Comparison of ENCODE assay signal across 8 mouse cellular contexts in the genomic region with DNA sequence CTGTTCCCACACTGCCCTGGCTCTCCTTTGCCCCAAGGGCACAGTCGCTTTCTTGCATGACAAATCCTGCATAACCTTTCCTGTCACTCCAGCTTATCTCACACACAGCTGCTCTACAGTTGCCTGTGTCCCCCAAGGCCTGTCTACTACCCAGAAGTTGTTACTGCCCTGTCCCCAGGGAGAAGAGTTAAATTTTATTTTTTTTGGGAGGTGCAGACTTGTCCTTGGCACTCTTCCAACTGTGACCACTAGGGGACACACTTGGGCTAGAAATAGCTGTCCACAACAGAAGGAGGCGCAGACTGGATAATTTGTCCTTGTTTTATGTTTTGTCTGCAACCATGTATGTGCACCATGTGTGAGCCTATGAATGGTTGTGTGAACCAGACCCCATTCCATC. TPM values are rescaled to one million over a fixed set of nuclear protein-coding genes. Genes with fewer than 3 reads are reported as not detected.
DNase-seq lines count a peak whose midpoint lies in the region; ATAC-seq lines count a peak whose summit lies in the region.

No protein-coding gene starts in this region.

- no peak overlapping the region for H3K4me3 ChIP-seq in liver, embryonic 12.5 days
- no peak overlapping the region for H3K4me3 ChIP-seq in neural tube, embryonic 11.5 days (ENCODE audit: low read depth, low read length)

- no peaks in the 10 kb centered on the region for H3K9me3 ChIP-seq in liver, embryonic 12.5 days (replicated peaks)
- no peaks in the 10 kb centered on the region for H3K9me3 ChIP-seq in neural tube, embryonic 11.5 days (ENCODE audit: control insufficient read depth, low read length)

- no peak overlapping the region for H3K27ac ChIP-seq in liver, embryonic 12.5 days
- H3K27ac ChIP-seq in neural tube, embryonic 11.5 days (ENCODE audit: low read depth, low read length): no peak overlapping the region

- no peaks in the 10 kb centered on the region for H3K27me3 ChIP-seq in liver, embryonic 12.5 days (replicated peaks)
- no peaks in the 10 kb centered on the region for H3K27me3 ChIP-seq in neural tube, embryonic 11.5 days (ENCODE audit: control insufficient read depth, insufficient read depth, low read length)

- no peak overlapping the region for H3K4me2 ChIP-seq in liver, embryonic 12.5 days
- no peak overlapping the region for H3K4me2 ChIP-seq in neural tube, embryonic 11.5 days (ENCODE audit: low read depth)

- no peaks in the 10 kb centered on the region for H3K4me1 ChIP-seq in liver, embryonic 12.5 days
- H3K4me1 ChIP-seq in neural tube, embryonic 11.5 days (ENCODE audit: control insufficient read depth, insufficient read depth, low read length): no peaks in the 10 kb centered on the region

- ATAC-seq in liver, embryonic 12.5 days: 0 out of 2 replicates have a peak, but pooled peaks have one; percentile 42
- no peak for ATAC-seq in neural tube, embryonic 11.5 days (ENCODE audit: insufficient read depth, low FRiP score, low TSS enrichment)

- 29% methylated on average over 2 of the region's 2 CpGs for WGBS in liver, embryonic 12.5 days (ENCODE audit: insufficient replicate concordance)
- WGBS in neural tube, embryonic 11.5 days: 38% methylated on average over 2 of the region's 2 CpGs

- H3K36me3 ChIP-seq in liver, embryonic 12.5 days: peaks cover 8% of the 10 kb centered on the region; the same call in 1 of the 2 replicates
- 0 out of 2 replicates have a peak, but pooled peaks cover under 1% of the 10 kb centered on the region for H3K36me3 ChIP-seq in neural tube, embryonic 11.5 days (ENCODE audit: control insufficient read depth, insufficient read depth, low read length)

- DNase-seq in urinary bladder, postnatal 36 days (ENCODE audit: low spot score in 2 of 2): peak; percentile 26 to 43
- DNase-seq in urinary bladder, adult 2 months (ENCODE audit: low spot score): no peak
- DNase-seq in c-Kit-positive CD71-negative TER-119-negative erythroid progenitor cells, embryonic 14.5 days (ENCODE audit: low read depth): peak; percentile 72
- peak; percentile 72 for DNase-seq in forelimb bud, embryonic 11.5 days (ENCODE audit: low read depth, low spot score)
- DNase-seq in hindlimb bud, embryonic 11.5 days (ENCODE audit: extremely low spot score, low read depth, low spot score): peak; percentile 46
- DNase-seq in neural tube, embryonic 11.5 days (ENCODE audit: low spot score): peak; percentile 67
- peak; percentile 88 for DNase-seq in thymus, postnatal 4 days

- H3K9ac ChIP-seq in liver, embryonic 12.5 days: no peak overlapping the region
- H3K9ac ChIP-seq in neural tube, embryonic 11.5 days (ENCODE audit: low read length): no peak overlapping the region

RNA-seq across cellular contexts. Expression of gene Ap1m1, which starts 21.2 kb away (rescaled TPM):
- 75.1 TPM in 2 replicates for polyA plus RNA-seq in urinary bladder, adult 2 months (2012; rRNA removed)
- 80.9 and 85.0 TPM in 2 replicates for polyA plus RNA-seq in liver, embryonic 12.5 days (2016; fragmentation: Nextera tagmentation; extraction: Ambion mirVana)
- 178 and 184 TPM in 2 replicates for polyA plus RNA-seq in neural tube, embryonic 11.5 days (2014; fragmentation: Nextera tagmentation; extraction: Ambion mirVana)

RNA-seq across cellular contexts. Expression of gene Fam32a, which starts 41.5 kb away (rescaled TPM):
- 70.7 and 77.4 TPM in 2 replicates for polyA plus RNA-seq in urinary bladder, adult 2 months (2012; rRNA removed)
- polyA plus RNA-seq in liver, embryonic 12.5 days (2016; fragmentation: Nextera tagmentation; extraction: Ambion mirVana): 42.7 and 43.0 TPM in 2 replicates
- 80.1 and 80.6 TPM in 2 replicates for polyA plus RNA-seq in neural tube, embryonic 11.5 days (2014; fragmentation: Nextera tagmentation; extraction: Ambion mirVana)

RNA-seq across cellular contexts. Expression of gene Gm10282, which starts 44.0 kb away (rescaled TPM):
- polyA plus RNA-seq in urinary bladder, adult 2 months (2012; rRNA removed): 6.2 and 8.5 TPM in 2 replicates
- 10.1 and 10.3 TPM in 2 replicates for polyA plus RNA-seq in liver, embryonic 12.5 days (2016; fragmentation: Nextera tagmentation; extraction: Ambion mirVana)
- polyA plus RNA-seq in neural tube, embryonic 11.5 days (2014; fragmentation: Nextera tagmentation; extraction: Ambion mirVana): 35.7 and 38.2 TPM in 2 replicates

RNA-seq across cellular contexts. Expression of gene Gm11034, which starts 47.6 kb away (rescaled TPM):
- polyA plus RNA-seq in urinary bladder, adult 2 months (2012; rRNA removed): not detected in 2 replicates
- polyA plus RNA-seq in liver, embryonic 12.5 days (2016; fragmentation: Nextera tagmentation; extraction: Ambion mirVana): not detected in 2 replicates
- not detected in 2 replicates for polyA plus RNA-seq in neural tube, embryonic 11.5 days (2014; fragmentation: Nextera tagmentation; extraction: Ambion mirVana)

RNA-seq across cellular contexts. Expression of gene Cib3, which starts 48.4 kb away (rescaled TPM):
- 0.04 and 0.11 TPM in 2 replicates for polyA plus RNA-seq in urinary bladder, adult 2 months (2012; rRNA removed)
- polyA plus RNA-seq in liver, embryonic 12.5 days (2016; fragmentation: Nextera tagmentation; extraction: Ambion mirVana): not detected in 2 replicates
- polyA plus RNA-seq in neural tube, embryonic 11.5 days (2014; fragmentation: Nextera tagmentation; extraction: Ambion mirVana): not detected in 2 replicates
